9 mouse cellular contexts compared by ENCODE assay signal in the genomic region with DNA sequence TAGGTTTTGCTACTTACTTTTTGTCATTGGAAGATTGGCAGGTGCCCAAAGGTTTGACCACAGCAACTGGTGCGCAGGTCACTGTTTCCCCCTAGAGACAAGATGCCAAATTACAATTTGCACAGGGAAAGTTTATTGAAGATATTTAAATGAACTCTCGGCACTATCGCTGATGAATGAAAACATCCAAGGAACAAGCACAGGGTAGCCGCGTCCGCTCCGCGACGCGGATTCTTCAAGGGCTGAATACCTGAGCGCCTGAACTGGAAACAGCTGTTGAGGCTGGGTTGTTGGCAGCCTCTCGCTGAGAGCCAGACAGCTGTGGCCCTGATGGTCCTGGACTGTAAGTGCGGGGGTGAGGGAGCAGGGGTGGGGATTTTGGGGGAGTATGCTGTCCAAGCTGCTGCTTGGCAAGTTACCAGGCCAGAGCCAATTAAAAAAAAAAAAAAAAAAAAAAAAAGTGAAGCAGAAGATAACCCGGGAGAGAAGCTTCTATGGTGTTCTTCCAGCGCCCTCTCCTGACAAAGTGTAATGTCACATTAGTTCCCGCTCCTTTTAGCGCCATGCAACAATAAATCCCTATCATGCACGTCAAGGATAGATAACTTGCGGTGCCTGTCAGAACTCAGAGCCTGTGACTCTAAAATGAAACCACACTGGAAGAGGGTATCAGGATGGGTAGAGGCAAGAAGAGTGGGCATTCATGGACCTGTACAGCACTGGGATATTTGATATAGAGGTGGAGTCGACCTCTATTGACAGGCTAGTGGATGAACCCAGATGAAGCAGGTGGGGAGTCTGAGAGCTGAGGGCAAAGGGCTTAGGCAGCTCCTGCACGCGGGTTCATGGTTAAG. TPM values are rescaled to one million over a fixed set of nuclear protein-coding genes. Genes with fewer than 3 reads are reported as not detected.
DNase-seq lines count a peak whose midpoint lies in the region; ATAC-seq and TF ChIP-seq lines count a peak whose summit lies in the region.
"Had no signal": no experiment of that assay in that cellular context is flagged by ENCODE, and none has a peak within 500 bp of the region (broad histone marks: within the 10 kb centered on the region; RNA-seq: fewer than 3 reads in every experiment).

No protein-coding gene starts in this region.

- H3K4me1 ChIP-seq in embryonic facial prominence, embryonic 15.5 days, result peaks cover 4% of the 10 kb centered on the region; the same call in 1 of the 2 replicates
- no peaks in the 10 kb centered on the region; the same call in 1 of the 2 replicates for H3K4me1 ChIP-seq in hindbrain, embryonic 12.5 days
- H3K4me1 ChIP-seq in lung, postnatal 0 days (ENCODE audit: insufficient read depth, low read depth, low read length), result no peaks in the 10 kb centered on the region

- no peaks in the 10 kb centered on the region for H3K36me3 ChIP-seq in embryonic facial prominence, embryonic 15.5 days
- H3K36me3 ChIP-seq in hindbrain, embryonic 12.5 days, result no peaks in the 10 kb centered on the region
- H3K36me3 ChIP-seq in lung, postnatal 0 days (ENCODE audit: insufficient read depth, low read length), result no peaks in the 10 kb centered on the region

- peak; percentile 15 for DNase-seq in ovary, postnatal 14 days (ENCODE audit: low spot score)
- no peak for DNase-seq in ovary, adult 18-20 months (ENCODE audit: low spot score)
- DNase-seq in layer of hippocampus, adult 9-11 months, result peak; percentile 49
- DNase-seq in lung, postnatal 0 days (ENCODE audit: low spot score), result peak; percentile 54
- peak; percentile 17 for DNase-seq in right cerebral cortex, postnatal 25 days
- DNase-seq in thymus, postnatal 0 days (ENCODE audit: low spot score), result no peak

- no peak overlapping the region for H3K27ac ChIP-seq in embryonic facial prominence, embryonic 15.5 days (replicated peaks)
- H3K27ac ChIP-seq in hindbrain, embryonic 12.5 days, result no peak overlapping the region
- no peak overlapping the region for H3K27ac ChIP-seq in lung, postnatal 0 days (ENCODE audit: low read length)
- H3K27ac ChIP-seq: macrophage had no signal

- H3K4me3 ChIP-seq in embryonic facial prominence, embryonic 15.5 days (replicated peaks), result peak overlapping the region; percentile 7; the same call in 1 of the 2 replicates
- H3K4me3 ChIP-seq in hindbrain, embryonic 12.5 days, result no peak overlapping the region
- no peak overlapping the region for H3K4me3 ChIP-seq in lung, postnatal 0 days (ENCODE audit: low read depth, low read length)

- no peaks in the 10 kb centered on the region for H3K9me3 ChIP-seq in embryonic facial prominence, embryonic 15.5 days (replicated peaks)
- no peaks in the 10 kb centered on the region for H3K9me3 ChIP-seq in hindbrain, embryonic 12.5 days (replicated peaks)
- H3K9me3 ChIP-seq in lung, postnatal 0 days (ENCODE audit: low read length), result no peaks in the 10 kb centered on the region

- H3K4me2 ChIP-seq in embryonic facial prominence, embryonic 15.5 days (replicated peaks), result peak overlapping the region; percentile 37
- peak overlapping the region; percentile 53 for H3K4me2 ChIP-seq in hindbrain, embryonic 12.5 days (replicated peaks)
- peak overlapping the region; percentile 52 for H3K4me2 ChIP-seq in lung, postnatal 0 days (replicated peaks; ENCODE audit: low read depth, low read length)

- no peak overlapping the region for H3K9ac ChIP-seq in embryonic facial prominence, embryonic 15.5 days
- H3K9ac ChIP-seq in hindbrain, embryonic 12.5 days, result no peak overlapping the region
- no peak overlapping the region for H3K9ac ChIP-seq in lung, postnatal 0 days (replicated peaks; ENCODE audit: low read depth)

- no peak for TF ChIP-seq EP300 in lung, postnatal 0 days (IDR thresholded peaks at IDR 0.05)

- 16% methylated on average over 22 of the region's 22 CpGs for WGBS in embryonic facial prominence, embryonic 15.5 days
- 19% methylated on average over 22 of the region's 22 CpGs for WGBS in hindbrain, embryonic 12.5 days
- 12% methylated on average over 22 of the region's 22 CpGs for WGBS in lung, postnatal 0 days

- no peaks in the 10 kb centered on the region for H3K27me3 ChIP-seq in embryonic facial prominence, embryonic 15.5 days
- no peaks in the 10 kb centered on the region for H3K27me3 ChIP-seq in hindbrain, embryonic 12.5 days
- H3K27me3 ChIP-seq in lung, postnatal 0 days (replicated peaks; ENCODE audit: insufficient read depth, low read length), result no peaks in the 10 kb centered on the region

- peak; percentile 66 for TF ChIP-seq CTCF in lung, postnatal 0 days (IDR thresholded peaks at IDR 0.05)

- ATAC-seq in embryonic facial prominence, embryonic 15.5 days (ENCODE audit: insufficient number of reproducible peaks, low FRiP score, low TSS enrichment, low read depth), result peak; percentile 39; the same call in 1 of the 2 replicates
- no peak for ATAC-seq in hindbrain, embryonic 12.5 days (ENCODE audit: low FRiP score)
- peak; percentile 42; the same call in 1 of the 2 replicates for ATAC-seq in lung, postnatal 0 days

RNA-seq across cellular contexts. Expression of a gene that starts 1.0 kb away (rescaled TPM):
- polyA plus RNA-seq in embryonic facial prominence, embryonic 15.5 days (2015; fragmentation: Nextera tagmentation; extraction: Ambion mirVana), result not detected in 2 replicates
- polyA plus RNA-seq in hindbrain, embryonic 12.5 days (2016; fragmentation: Nextera tagmentation; extraction: Ambion mirVana), result not detected in 2 replicates
- not detected in 2 replicates for polyA plus RNA-seq in lung, postnatal 0 days (2015; fragmentation: Nextera tagmentation; extraction: Ambion mirVana)
- polyA plus RNA-seq in thymus, postnatal 0 days (2015; fragmentation: Nextera tagmentation; extraction: Ambion mirVana), result 0.07 TPM in 1 of 2 replicates, not detected in the other
- polyA plus RNA-seq: macrophage had no signal

Comparison
In these comparisons a context has a peak if more than half of its experiments do, and no peak if none do; other contexts are left out.
1. DNase-seq: peak in ovary, postnatal 14 days (single experiment), layer of hippocampus, adult 9-11 months (single experiment), lung, postnatal 0 days (single experiment) and right cerebral cortex, postnatal 25 days (single experiment); none in ovary, adult 18-20 months (single experiment) and thymus, postnatal 0 days (single experiment).
2. Peak in every context shown above with its lines, with median percentiles within 50 percentile points of each other: H3K4me2 ChIP-seq.